Mouse (Mus musculus) spleen, adult 2 months (tissue): ENCODE measurements around the gene Retsat. TPM values are rescaled to one million over a fixed set of nuclear protein-coding genes. Genes with fewer than 3 reads are reported as not detected.

Experiments used
- DNase-seq, 2 experiments: peaks; one replicate each; pipeline versions ENCODE4 v3.0.0 to v3.0.0-alpha.2; 2012 to 2021; ENCODE audit warnings: low spot score in 2 of 2, low read depth in 1 of 2
- H3K27ac ChIP-seq: fragments of 200-500 bp; 2 replicates; pipeline ENCODE4 v1.5.1; 2012; ENCODE audit warnings: low read length, inconsistent platforms; ENCODE audit not compliant: insufficient read depth
- H3K27me3 ChIP-seq: fragments of 200-500 bp; 2 replicates; pipeline ENCODE4 v1.6.1; 2012; ENCODE audit warnings: mild to moderate bottlenecking, moderate library complexity, low read length, inconsistent platforms; ENCODE audit not compliant: control insufficient read depth, insufficient read depth
- H3K36me3 ChIP-seq: fragments of 200-500 bp; 2 replicates; pipeline ENCODE4 v1.6.1; 2012; ENCODE audit warnings: mild to moderate bottlenecking, low read length, inconsistent platforms; ENCODE audit not compliant: control insufficient read depth, insufficient read depth
- H3K4me1 ChIP-seq: fragments of 200-500 bp; 2 replicates; pipeline ENCODE4 v1.6.1; 2011; ENCODE audit warnings: inconsistent platforms; ENCODE audit not compliant: control insufficient read depth, insufficient read depth, insufficient read length
- H3K4me3 ChIP-seq: fragments of 200-500 bp; 2 replicates; pipeline ENCODE4 v1.5.1; 2011; ENCODE audit warnings: mild to moderate bottlenecking, inconsistent platforms; ENCODE audit not compliant: insufficient read depth, insufficient read length; ENCODE audit errors: extremely low read depth
- CTCF ChIP-seq: fragments of 200-500 bp; IDR thresholded peaks from 2 replicates; pipeline ENCODE4 v1.5.1; 2011; ENCODE audit warnings: mild to moderate bottlenecking, inconsistent platforms; ENCODE audit not compliant: insufficient read depth, insufficient read length, insufficient replicate concordance; ENCODE audit errors: extremely low read depth
- POLR2A ChIP-seq: fragments of 200-500 bp; IDR thresholded peaks from 2 replicates; pipeline ENCODE4 v1.6.1; 2011; ENCODE audit warnings: low read depth, low read length, inconsistent platforms
- WGBS: fragments of 180-500 bp; shearing (Covaris S2); methylation state at CpG from one replicate; pipeline ENCODE4 v1.1.7; 2018; 5-methylcytosine and 5-hydroxymethylcytosine counted together
- polyA plus RNA-seq: library from polyadenylated mRNA; depleted of rRNA; stranded (reverse); fragments of >200 nt; gene quantifications from 2 replicates; pipeline ENCODE4 v1.2.3, GENCODE M21; 2012

Gene Retsat
- polyA plus RNA-seq, 1 experiment: 5.5 TPM

- Histone ChIP-seq H3K36me3 (peaks cover 11% of the 10 kb centered on the region), H3K4me3 (no peak overlapping the region), H3K27ac (no peak overlapping the region), H3K27me3 (no peaks in the 10 kb centered on the region), H3K4me1 (no peaks in the 10 kb centered on the region)
- TF ChIP-seq CTCF: no peak
- no peak for TF ChIP-seq POLR2A
- DNase-seq: no peak
- WGBS: 93% methylated on average over 10 of the region's 10 CpGs
These were observed 27.5 kb upstream of the Retsat start for GRCm38 (mm10) chr6:72570644-72571397.

DNA sequence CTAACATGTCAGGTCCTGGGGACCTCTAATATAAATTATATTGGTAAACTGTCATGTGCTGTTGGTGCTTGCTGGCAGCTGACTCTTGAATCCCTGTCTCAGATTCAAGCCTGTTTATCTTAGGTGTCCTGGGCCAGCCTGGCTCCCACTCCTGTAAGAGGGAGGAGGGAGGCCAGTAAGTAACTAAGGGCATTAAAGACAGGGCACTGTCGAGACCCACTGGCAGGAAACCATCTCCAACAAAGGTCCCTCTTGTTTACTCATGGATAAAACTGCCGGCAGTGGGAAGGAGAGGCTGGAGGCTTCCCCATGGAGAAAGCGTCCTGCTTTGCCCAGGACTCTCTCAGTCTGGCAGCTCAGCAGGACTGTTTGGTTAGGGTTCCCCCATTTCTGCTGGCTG is 26.4 kb upstream of the Retsat start:
- no peak overlapping the region for H3K27ac ChIP-seq
- no peak overlapping the region for H3K4me3 ChIP-seq
- H3K36me3 ChIP-seq: peaks cover 11% of the 10 kb centered on the region
- 94% methylated on average over 3 of the region's 3 CpGs for WGBS
- no peaks in the 10 kb centered on the region for H3K27me3 ChIP-seq
- no peak for DNase-seq
- no peaks in the 10 kb centered on the region for H3K4me1 ChIP-seq
- TF ChIP-seq POLR2A: no peak

DNA sequence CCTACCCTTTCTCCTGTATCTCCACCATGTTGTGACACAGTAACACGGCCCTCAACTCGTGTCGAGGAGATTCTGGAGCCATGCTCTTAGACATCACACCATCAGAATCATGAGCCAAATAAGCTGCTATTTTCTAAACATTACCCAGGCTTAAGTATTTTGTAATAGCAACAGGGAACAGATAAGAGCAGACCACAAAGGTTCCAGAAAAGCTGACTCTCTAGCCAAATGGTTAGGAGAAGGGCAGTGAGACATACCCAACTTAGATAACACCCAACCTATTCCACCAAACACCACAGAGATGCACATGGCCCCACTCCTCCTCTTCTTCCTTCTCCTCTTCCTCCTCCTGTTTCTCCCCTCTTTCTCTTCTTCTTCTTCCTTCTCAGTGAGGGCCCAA is 22.2 kb upstream of the Retsat start:
- Histone ChIP-seq H3K4me3 (no peak overlapping the region), H3K27me3 (no peaks in the 10 kb centered on the region), H3K36me3 (peaks cover 13% of the 10 kb centered on the region), H3K27ac (no peak overlapping the region), H3K4me1 (no peaks in the 10 kb centered on the region)
- TF ChIP-seq POLR2A (no peak), CTCF (no peak)
- WGBS: 94% methylated on average over 3 of the region's 3 CpGs
- no peak for DNase-seq

DNA sequence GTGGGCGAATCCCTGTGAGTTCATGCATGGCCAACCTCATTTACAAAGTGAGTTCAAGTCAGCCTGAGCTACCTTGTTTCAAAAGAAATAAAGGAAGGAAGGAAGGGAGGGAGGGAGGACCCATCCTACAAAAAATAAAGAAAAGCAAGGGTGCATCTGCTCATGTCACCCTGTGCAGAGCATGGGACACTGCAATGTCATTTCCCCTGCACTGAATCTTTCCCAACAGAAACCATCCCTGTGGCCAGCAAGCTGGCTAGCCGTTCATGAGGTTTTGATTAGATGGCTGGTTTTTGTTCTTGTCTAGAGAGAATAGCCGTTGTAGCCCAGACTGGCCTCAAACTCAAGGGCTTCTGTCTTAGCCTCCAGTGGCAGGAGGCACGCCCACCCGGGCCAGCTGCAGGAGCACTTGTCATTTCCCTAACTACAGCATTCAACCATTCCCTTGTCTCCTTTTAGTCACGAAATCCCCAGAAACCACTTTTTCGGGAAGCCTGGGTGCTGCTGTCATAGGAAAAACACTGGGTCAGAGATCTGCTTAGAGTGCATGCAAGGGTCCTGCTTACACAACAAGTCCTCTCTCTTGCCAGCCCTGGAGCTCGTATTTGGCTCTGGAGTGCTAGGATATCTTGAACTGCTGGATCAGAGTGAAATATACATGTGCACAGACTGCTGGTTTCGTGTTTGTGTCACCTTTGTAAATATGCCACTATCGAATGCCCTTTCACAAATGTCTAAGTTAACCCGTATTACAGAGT is 16.5 kb upstream of the Retsat start:
- H3K4me3 ChIP-seq: no peak overlapping the region
- DNase-seq: no peak
- H3K27me3 ChIP-seq: no peaks in the 10 kb centered on the region
- WGBS: 77% methylated on average over 11 of the region's 11 CpGs
- H3K36me3 ChIP-seq: peaks cover 11% of the 10 kb centered on the region
- no peak overlapping the region for H3K27ac ChIP-seq
- no peak for TF ChIP-seq CTCF
- TF ChIP-seq POLR2A: no peak
- H3K4me1 ChIP-seq: no peaks in the 10 kb centered on the region

DNA sequence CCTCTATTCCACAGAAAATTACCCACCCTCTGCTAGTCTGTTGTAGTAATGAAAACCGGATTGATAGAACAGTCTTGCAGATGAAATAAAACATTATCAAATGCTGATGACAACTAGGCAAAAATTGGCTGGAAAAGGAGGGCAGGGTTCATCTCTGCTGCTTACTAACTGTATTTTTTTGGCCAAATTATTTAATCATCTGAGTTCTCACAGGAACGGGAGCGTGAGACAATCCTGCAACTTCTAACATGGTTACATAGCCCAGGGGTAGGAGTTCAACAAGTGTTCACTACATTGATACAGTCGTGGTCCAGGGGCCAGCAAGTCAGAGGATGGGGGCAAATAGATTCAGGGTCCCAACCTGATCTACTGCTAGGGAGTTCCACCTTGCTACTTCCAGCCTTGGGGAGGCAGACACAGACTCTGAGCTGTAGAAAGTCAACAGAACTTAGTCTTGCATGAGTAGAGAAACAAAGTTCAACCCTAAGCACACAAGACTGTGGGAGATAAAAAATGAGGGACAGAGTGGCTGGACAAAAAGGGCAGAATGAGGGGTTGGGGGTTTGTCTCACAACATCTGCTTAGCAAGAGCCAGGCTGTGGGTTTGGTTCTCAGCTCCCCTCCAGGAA is 14.9 kb upstream of the Retsat start:
- no peak for DNase-seq
- 87% methylated on average over 4 of the region's 4 CpGs for WGBS
- Histone ChIP-seq H3K36me3 (peaks cover 6% of the 10 kb centered on the region), H3K27me3 (no peaks in the 10 kb centered on the region), H3K27ac (no peak overlapping the region), H3K4me1 (no peaks in the 10 kb centered on the region), H3K4me3 (no peak overlapping the region)
- TF ChIP-seq CTCF (no peak), POLR2A (no peak)

- TF ChIP-seq POLR2A (no peak), CTCF (no peak)
- no peak overlapping the region for H3K4me3 ChIP-seq
- H3K4me1 ChIP-seq: no peaks in the 10 kb centered on the region
- H3K27ac ChIP-seq: no peak overlapping the region
- peaks cover 6% of the 10 kb centered on the region for H3K36me3 ChIP-seq
- WGBS: 93% methylated on average over 11 of the region's 11 CpGs
- no peak for DNase-seq
- no peaks in the 10 kb centered on the region for H3K27me3 ChIP-seq
These were observed 14.1 kb upstream of the Retsat start for GRCm38 (mm10) chr6:72584154-72584553.
